Mouse (Mus musculus) brain, embryonic 14.5 days (tissue): ENCODE results near the gene Astn2.

Source experiments
- CTCF ChIP-seq: fragments of 200-500 bp; IDR thresholded peaks from 2 replicates; pipeline ENCODE4 v1.5.1; 2012; ENCODE audit warnings: inconsistent platforms, mild to moderate bottlenecking, moderate library complexity, borderline replicate concordance; ENCODE audit not compliant: insufficient read depth, insufficient read length; ENCODE audit errors: extremely low read depth
- POLR2A ChIP-seq: fragments of 200-500 bp; IDR thresholded peaks from 2 replicates; pipeline ENCODE4 v1.6.1; 2012; ENCODE audit warnings: mild to moderate bottlenecking, inconsistent platforms, borderline replicate concordance; ENCODE audit not compliant: poor library complexity, insufficient read depth, insufficient read length, severe bottlenecking; ENCODE audit errors: extremely low read depth

DNA sequence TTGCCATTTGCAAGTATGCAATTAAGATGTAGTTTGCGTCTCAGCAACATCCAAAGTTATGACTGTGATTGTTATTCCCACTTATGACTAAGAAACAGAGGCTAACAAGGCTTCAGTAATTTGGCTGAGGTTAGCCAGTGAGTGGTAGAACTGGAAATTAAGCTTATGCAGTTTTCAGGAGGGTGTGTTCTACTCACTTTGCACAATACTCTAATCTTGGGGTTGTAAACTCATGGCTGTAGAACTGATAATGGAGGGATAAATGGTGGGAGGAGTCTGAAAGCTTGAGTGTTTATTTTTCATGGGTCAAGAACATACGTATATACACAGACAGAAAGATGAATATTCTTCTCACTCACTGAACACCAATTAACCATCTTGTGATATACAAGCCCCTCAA is 499.4 kb downstream of the Astn2 start:
- no peak for TF ChIP-seq POLR2A
- TF ChIP-seq CTCF, result no peak
